Mouse (Mus musculus) heart, adult 9 months (tissue): ENCODE results near the gene Fbxw4.
"Not testable (repeated sequence)": the region's sequence is repeated elsewhere in the genome, so short reads cannot be mapped to it uniquely, and the experiment has no call there.

Experiments
- DNase-seq, 2 experiments: peaks; one replicate each; pipeline ENCODE4 v3.0.0; 2022; ENCODE audit warnings: low spot score in 2 of 2

Gene Fbxw4

GRCm38 (mm10) chr19:45580235-45580634, 79.9 kb downstream of the Fbxw4 start:
- no peak for DNase-seq

GRCm38 (mm10) chr19:45579416-45579815, 80.7 kb downstream of the Fbxw4 start:
- DNase-seq = peak in 1 of 2 experiments; percentile 38

DNA sequence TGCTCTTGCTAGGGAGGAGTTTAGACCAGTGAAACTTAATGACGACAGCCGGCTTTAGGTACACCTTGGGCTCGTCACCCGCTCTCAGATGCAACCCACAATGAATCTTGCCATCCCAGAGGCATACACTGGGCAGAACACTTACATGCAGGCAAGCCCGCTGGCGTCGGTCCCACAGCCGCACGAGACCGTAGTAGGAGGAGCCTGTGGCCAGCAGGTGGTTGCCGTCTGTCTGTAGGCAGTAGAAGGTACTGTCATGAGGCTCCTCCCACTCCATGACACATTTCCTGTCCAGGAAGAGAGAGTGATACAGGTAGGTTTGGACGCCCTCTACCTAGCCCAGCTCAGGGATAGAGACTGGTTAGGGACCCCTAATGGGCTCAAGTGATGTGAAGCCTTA, 81.1 kb downstream of the Fbxw4 start:
- DNase-seq = no peak

DNA sequence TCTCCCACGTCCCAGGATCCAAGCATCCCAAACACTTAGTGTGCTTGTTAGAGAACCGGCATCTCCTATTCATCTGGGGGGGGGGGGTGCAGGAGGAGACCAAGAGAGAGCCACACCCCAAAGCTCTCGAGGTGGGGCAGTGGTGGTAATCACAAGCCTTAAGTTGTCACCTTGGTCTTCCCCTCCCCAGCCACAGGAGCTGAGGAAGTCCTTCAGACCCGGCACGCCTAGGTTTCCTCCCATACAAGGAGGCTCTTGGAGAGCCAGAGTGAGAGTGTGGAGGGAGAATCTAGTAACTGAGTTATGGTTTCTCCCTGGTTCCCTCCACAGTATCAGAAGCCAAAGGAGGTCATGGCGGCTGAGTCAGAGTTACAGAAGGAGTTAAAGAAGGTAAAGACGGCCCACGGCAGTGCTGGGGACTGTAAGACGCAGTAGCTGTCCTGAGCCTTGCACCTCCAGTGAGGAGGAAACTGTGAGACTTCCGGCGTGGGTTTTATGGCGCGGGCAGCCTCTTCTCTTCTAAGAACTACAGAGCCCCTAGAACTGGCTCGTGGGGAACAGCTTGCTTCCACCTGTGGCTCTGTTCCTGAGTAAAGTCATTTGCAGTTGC, 82.9 kb downstream of the Fbxw4 start:
- no peak for DNase-seq

DNA sequence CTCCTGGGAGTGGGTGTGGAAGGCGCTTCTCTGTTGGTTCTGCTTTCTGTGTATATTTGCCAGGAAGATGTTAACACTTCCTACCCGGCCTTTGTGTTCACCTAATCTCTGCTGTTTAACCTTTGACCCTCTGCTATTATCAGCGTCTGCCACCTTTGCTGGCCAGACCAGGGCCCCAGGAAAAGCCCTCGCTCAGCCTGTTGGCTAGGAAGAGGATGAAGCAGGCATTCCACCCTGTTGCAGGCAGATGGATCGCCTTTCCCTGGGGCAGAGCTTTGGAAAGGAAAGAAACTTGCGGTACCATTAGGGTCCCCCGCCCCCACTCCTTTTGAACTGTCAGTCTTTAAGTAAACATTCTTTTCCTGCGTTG, 84.5 kb downstream of the Fbxw4 start:
- DNase-seq = no peak

GRCm38 (mm10) chr19:45574941-45575631, 85.0 kb downstream of the Fbxw4 start:
- no peak for DNase-seq

GRCm38 (mm10) chr19:45574339-45574898, 85.7 kb downstream of the Fbxw4 start:
- DNase-seq = no peak

DNA sequence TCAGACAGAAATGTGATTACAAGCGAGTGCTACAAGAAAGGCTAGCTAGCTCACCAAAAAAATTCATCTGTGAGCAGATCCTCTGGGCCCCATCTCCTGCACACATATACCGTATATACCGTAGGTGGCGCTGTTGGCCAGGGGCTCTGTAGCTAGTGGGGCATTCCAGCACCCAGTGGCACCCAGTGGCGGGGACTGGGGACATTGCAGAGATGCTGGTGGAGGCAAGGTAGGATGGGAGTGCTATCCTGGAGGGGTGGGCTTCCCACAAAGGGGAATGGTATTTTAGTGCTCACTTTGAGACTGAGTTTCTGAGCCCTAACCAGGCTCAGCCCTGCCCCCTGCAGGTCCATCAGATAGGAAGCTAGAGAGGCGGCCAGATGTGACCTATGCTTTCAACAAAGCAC, 86.2 kb downstream of the Fbxw4 start:
- DNase-seq = peak; percentile 73

DNA sequence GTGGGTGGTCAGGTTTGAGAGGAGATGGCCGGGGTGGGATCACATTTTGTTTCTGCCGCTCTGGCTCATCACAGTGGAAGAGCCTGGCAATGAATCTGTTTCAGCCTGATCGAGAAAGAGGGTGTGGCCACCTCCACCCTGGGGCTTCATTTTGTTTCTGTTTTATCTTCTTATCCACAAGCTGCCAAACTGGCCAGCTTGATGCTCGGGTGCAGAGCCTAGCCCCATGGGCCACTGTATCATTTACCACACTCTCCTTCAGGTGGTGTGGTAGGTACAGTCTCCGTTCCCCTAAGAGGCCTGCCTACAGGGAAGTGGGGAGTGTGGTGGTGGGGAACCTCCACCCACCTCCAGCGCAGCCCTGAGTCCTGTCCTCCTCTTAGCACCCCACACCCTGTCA, 87.1 kb downstream of the Fbxw4 start:
- no peak for DNase-seq

DNA sequence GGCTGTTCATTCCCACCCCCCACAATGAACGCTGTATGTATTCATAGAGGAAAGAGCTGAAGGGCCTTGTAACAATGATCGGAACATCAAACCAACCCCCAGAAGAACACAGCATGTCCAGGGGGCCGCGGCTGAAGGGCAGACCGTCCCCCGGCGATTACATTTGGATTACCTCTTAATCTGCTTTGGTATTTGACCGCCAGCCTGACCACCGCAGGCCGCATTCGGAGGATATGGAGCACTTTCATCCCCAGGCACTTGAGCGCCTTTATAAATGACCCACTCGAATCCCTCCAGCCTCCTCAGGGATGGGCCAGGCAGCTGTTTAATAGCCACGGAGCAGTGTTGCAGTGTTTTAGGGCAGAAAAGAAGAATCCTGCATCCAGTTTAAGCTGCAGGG, 92.7 kb downstream of the Fbxw4 start:
- no peak for DNase-seq

GRCm38 (mm10) chr19:45565925-45566715, 94.0 kb downstream of the Fbxw4 start:
- DNase-seq = no peak

- DNase-seq = peak; percentile 84 to 85
Measured at GRCm38 (mm10) chr19:45560153-45560890, 99.8 kb downstream of the Fbxw4 start, which contains the start of the genes Poll and Gm17018. Gene Poll, minus strand, starts transcription at chr19:45560531. Gene Gm17018, plus strand, starts transcription at chr19:45560615.

GRCm38 (mm10) chr19:45554136-45554535, 106.0 kb downstream of the Fbxw4 start:
- DNase-seq = no peak

GRCm38 (mm10) chr19:45552187-45552586, 107.9 kb downstream of the Fbxw4 start:
- no peak for DNase-seq

DNA sequence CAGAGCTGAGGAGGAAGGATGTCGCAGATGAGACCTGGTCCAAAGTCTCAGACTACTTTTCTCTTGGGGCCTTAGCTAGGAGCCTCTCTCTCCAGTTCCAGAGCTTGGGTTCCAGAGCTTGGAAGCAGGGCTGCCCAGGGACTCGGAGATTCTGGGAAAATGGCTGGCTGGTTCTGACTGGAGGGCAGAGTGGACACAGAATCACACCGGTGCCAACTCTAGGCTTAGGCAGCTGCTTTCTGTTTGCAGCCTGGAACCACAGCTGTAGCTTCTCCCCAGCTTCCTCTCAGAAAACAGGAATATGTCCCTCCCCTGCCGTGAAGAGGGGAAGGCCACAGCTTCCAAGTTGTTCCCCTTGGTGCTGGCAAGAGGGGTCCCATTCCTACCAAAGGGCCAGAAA, 110.2 kb downstream of the Fbxw4 start:
- no peak for DNase-seq

- DNase-seq = no peak
Measured at GRCm38 (mm10) chr19:45549128-45549915, 110.8 kb downstream of the Fbxw4 start.

- DNase-seq = not testable (repeated sequence)
Measured at GRCm38 (mm10) chr19:45548196-45548595, 111.9 kb downstream of the Fbxw4 start.

- DNase-seq = peak; percentile 68 to 79
Measured at GRCm38 (mm10) chr19:45544925-45545321, 115.2 kb downstream of the Fbxw4 start.

DNA sequence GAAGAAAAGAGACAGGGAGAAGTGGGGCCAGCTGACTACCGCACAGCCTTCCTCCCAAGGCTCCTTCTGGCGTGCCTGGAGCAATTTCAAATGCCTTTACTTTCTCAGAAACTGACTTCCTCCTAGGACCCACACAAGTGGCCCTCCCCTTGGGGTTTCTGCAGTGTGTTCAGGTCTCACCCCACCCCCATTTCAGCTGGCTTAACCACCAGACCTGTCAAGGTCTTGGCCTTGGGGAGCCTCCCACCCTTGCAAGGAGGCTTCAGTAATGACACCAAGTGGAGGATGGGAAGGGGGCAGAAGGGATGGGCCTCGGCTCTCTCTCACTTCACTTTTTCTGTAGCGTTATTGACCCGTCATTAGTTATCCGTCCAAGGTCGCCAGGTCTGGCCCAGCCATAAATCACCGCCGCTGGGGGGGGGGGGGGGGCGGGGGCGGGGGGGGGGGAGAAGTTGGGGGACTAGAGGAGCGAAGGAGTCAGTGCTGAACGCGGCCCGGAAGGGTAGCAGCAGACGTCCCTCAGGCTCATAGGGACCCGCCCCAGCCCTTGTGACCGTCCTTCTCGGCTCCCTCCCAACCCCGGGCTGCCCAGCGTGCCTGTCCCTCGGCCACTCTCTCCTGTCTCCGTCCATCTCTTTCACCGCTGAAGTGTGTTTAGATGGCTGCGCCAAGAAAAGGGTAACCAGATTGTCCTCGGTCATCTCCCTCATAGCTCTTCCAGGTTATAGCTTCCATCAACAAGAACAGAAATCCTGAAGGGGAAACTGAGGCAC, 115.8 kb downstream of the Fbxw4 start:
- no peak for DNase-seq

DNA sequence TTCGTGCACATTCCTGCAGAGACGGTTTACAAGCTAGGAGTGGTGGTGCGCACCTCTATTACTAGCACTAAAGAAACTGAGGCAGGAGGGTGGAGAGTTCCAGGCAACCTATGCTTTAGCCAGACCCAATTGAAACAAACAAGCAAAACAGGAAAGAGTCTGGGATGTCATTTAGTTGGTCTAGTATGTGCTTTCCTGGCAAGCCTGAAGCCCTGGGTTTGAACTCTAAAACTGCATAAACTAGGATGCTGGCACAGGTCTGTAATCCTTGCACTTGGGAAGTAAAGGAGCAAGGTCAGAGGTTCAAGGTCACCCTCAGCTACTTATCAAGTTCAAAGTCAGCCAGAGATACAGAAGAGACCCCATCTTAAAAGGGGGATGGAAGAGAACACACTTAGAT, 118.1 kb downstream of the Fbxw4 start:
- no peak for DNase-seq
